29 mouse cellular contexts compared by ENCODE assay signal in the genomic region with DNA sequence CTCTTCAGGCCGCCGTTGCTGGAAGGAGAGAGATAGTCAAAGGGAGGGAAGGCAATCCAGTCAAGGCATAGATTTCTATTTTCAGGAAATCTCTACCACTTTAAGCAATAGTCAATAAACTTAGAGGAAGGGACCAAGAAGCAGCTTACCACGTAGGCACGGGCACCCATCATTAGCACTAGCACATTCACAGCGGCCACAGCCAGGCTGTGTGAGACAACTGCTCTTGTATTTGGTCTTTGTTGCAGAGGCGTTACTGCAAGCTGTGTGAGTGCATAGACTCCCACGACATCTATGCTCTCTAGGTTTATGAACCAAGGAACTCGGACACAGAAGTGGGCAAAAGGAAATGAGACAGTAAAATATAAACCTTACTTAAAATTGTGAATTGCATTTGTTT.
"Had no signal": no experiment of that assay in that cellular context is flagged by ENCODE, and none has a peak within 500 bp of the region (broad histone marks: within the 10 kb centered on the region; RNA-seq: fewer than 3 reads in every experiment).

No protein-coding gene starts in this region.

- H3K4me3 ChIP-seq: embryonic facial prominence, embryonic 10.5 days; embryonic facial prominence, embryonic 12.5 days; embryonic facial prominence, embryonic 13.5 days; embryonic facial prominence, embryonic 15.5 days; erythroblast, embryonic 14.5 days; forebrain, embryonic 10.5 days; forebrain, embryonic 12.5 days; forebrain, embryonic 13.5 days; forebrain, embryonic 15.5 days; gastrocnemius, adult 2 months; heart, adult 2 months; heart, embryonic 10.5 days had no signal

- H3K9ac ChIP-seq: embryonic facial prominence, embryonic 12.5 days; embryonic facial prominence, embryonic 13.5 days; embryonic facial prominence, embryonic 15.5 days; forebrain, embryonic 12.5 days; forebrain, embryonic 13.5 days; forebrain, embryonic 15.5 days; forebrain, postnatal 0 days had no signal

- H3K36me3 ChIP-seq: embryonic facial prominence, embryonic 12.5 days; embryonic facial prominence, embryonic 15.5 days; forebrain, embryonic 12.5 days; forebrain, embryonic 15.5 days; heart, embryonic 10.5 days had no signal

- H3K27me3 ChIP-seq: embryonic facial prominence, embryonic 12.5 days; embryonic facial prominence, embryonic 13.5 days; embryonic facial prominence, embryonic 15.5 days; forebrain, embryonic 12.5 days; forebrain, embryonic 13.5 days; forebrain, embryonic 15.5 days had no signal

- H3K4me1 ChIP-seq: embryonic facial prominence, embryonic 10.5 days; embryonic facial prominence, embryonic 12.5 days; embryonic facial prominence, embryonic 13.5 days; embryonic facial prominence, embryonic 15.5 days; forebrain, embryonic 10.5 days; forebrain, embryonic 12.5 days; forebrain, embryonic 13.5 days; heart, embryonic 10.5 days had no signal

- H3K27ac ChIP-seq: embryonic facial prominence, embryonic 10.5 days; embryonic facial prominence, embryonic 12.5 days; embryonic facial prominence, embryonic 13.5 days; embryonic facial prominence, embryonic 15.5 days; forebrain, embryonic 10.5 days; forebrain, embryonic 12.5 days; forebrain, embryonic 13.5 days; forebrain, embryonic 15.5 days; gastrocnemius, adult 2 months; heart, adult 2 months; heart, embryonic 10.5 days had no signal

- H3K4me2 ChIP-seq: embryonic facial prominence, embryonic 12.5 days; embryonic facial prominence, embryonic 13.5 days; embryonic facial prominence, embryonic 15.5 days; forebrain, embryonic 12.5 days; forebrain, embryonic 13.5 days; forebrain, embryonic 15.5 days had no signal

- DNase-seq: cerebellum, adult 2 months; cerebellum, adult 8-10 months; cerebellum, adult 9-10 months; cerebellum, adult 9-11 months; cerebellum, postnatal 10 days; cerebellum, postnatal 14 days; cerebellum, postnatal 25 days; cerebellum, postnatal 36 days; embryo, embryonic 11 days; forebrain, postnatal 0 days; gastrocnemius, adult 2 months; gastrocnemius, postnatal 10 days; gastrocnemius, postnatal 14 days; gastrocnemius, postnatal 25 days; gastrocnemius, postnatal 36 days; heart, adult 18-20 months; heart, adult 2 months had no signal

- ATAC-seq: forebrain, embryonic 13.5 days; forebrain, embryonic 14.5 days; forebrain, embryonic 15.5 days; forebrain, embryonic 16.5 days; forebrain, postnatal 0 days had no signal

- H3K9me3 ChIP-seq: embryonic facial prominence, embryonic 10.5 days; embryonic facial prominence, embryonic 12.5 days; embryonic facial prominence, embryonic 13.5 days; embryonic facial prominence, embryonic 15.5 days; forebrain, embryonic 10.5 days; forebrain, embryonic 12.5 days; forebrain, embryonic 13.5 days; forebrain, embryonic 15.5 days; heart, embryonic 10.5 days had no signal
